Mouse (Mus musculus) embryonic fibroblast, embryonic 13.5 days (primary cell): Measurements from ENCODE around the gene Ank3.

Experiments used
- CTCF ChIP-seq: IDR thresholded peaks from 2 replicates; pipeline ENCODE4 v1.5.1; 2011; ENCODE audit warnings: mild to moderate bottlenecking, control low read depth, low read length, moderate library complexity, borderline replicate concordance; ENCODE audit not compliant: insufficient read depth
- POLR2A ChIP-seq: IDR thresholded peaks from 2 replicates; pipeline ENCODE4 v1.6.1; 2011; ENCODE audit warnings: low read depth, mild to moderate bottlenecking, control low read depth, low read length, moderate library complexity

GRCm38 (mm10) chr10:69639138-69639537 is 240.6 kb downstream of the Ank3 start:
- TF ChIP-seq CTCF, result no peak
- no peak for TF ChIP-seq POLR2A
